In genomic region chr7:139590302-139590701, GRCm38 (mm10) we compare ENCODE assay signal across 9 mouse cellular contexts. TPM values are rescaled to one million over a fixed set of nuclear protein-coding genes. Genes with fewer than 3 reads are reported as not detected.
DNase-seq lines count a peak whose midpoint lies in the region; ATAC-seq and TF ChIP-seq lines count a peak whose summit lies in the region.
"Had no signal": no experiment of that assay in that cellular context is flagged by ENCODE, and none has a peak within 500 bp of the region (broad histone marks: within the 10 kb centered on the region; RNA-seq: fewer than 3 reads in every experiment).

No protein-coding gene starts in this region.

- POLR2A ChIA-PET in Patski (lab: Charles Lee): no interaction called here

- H3K4me3 ChIP-seq in layer of hippocampus, adult 2 months: no peak overlapping the region
- H3K4me3 ChIP-seq in cortical plate, adult 2 months (ENCODE audit: insufficient read depth, low read length): no peak overlapping the region
- H3K4me3 ChIP-seq in intestine, embryonic 16.5 days (ENCODE audit: low read length): no peak overlapping the region
- H3K4me3 ChIP-seq: liver, embryonic 15.5 days had no signal

- DNase-seq in layer of hippocampus, adult 2 months (ENCODE audit: low spot score in 2 of 2): peak; percentile 34 to 47
- no peak for DNase-seq in layer of hippocampus, postnatal 36 days
- no peak for DNase-seq in Patski (ENCODE audit: low read depth, low spot score)
- peak; percentile 17 for DNase-seq in thymus, postnatal 14 days
- no peak for DNase-seq in yolk sac, embryonic 10.5 days (ENCODE audit: low spot score)

- no peak for TF ChIP-seq POLR2A in cortical plate, adult 2 months (IDR thresholded peaks at IDR 0.05; ENCODE audit: extremely low read depth, insufficient read depth, low read length)

- no peaks in the 10 kb centered on the region for H3K27me3 ChIP-seq in Patski
- peaks cover 26% of the 10 kb centered on the region for H3K27me3 ChIP-seq in intestine, embryonic 16.5 days (replicated peaks; ENCODE audit: control insufficient read depth, insufficient read depth, low read length)

- no peaks in the 10 kb centered on the region for H3K4me1 ChIP-seq in cortical plate, adult 2 months (ENCODE audit: control insufficient read depth, insufficient read depth, low read length)
- no peaks in the 10 kb centered on the region for H3K4me1 ChIP-seq in intestine, embryonic 16.5 days (ENCODE audit: control insufficient read depth, insufficient read depth, low read length)
- H3K4me1 ChIP-seq: liver, embryonic 15.5 days had no signal

- H3K9me3 ChIP-seq in intestine, embryonic 16.5 days (ENCODE audit: control insufficient read depth, low read length): no peaks in the 10 kb centered on the region
- H3K9me3 ChIP-seq: liver, embryonic 15.5 days had no signal

- in situ Hi-C loops in Patski (cut with MboI; ENCODE audit: low pct_unique_long_range_greater_than_20kb): no loop called here

- H3K36me3 ChIP-seq in intestine, embryonic 16.5 days (ENCODE audit: control insufficient read depth, insufficient read depth, low read length): no peaks in the 10 kb centered on the region
- H3K36me3 ChIP-seq: liver, embryonic 15.5 days had no signal

- H3K27ac ChIP-seq in layer of hippocampus, adult 2 months: no peak overlapping the region
- H3K27ac ChIP-seq in cortical plate, adult 2 months (ENCODE audit: insufficient read depth, low read length): no peak overlapping the region
- no peak overlapping the region for H3K27ac ChIP-seq in intestine, embryonic 16.5 days (ENCODE audit: low read length)
- H3K27ac ChIP-seq: liver, embryonic 15.5 days had no signal

- 43% methylated on average over 3 of the region's 3 CpGs for WGBS in intestine, embryonic 16.5 days

- peak; percentile 85 for TF ChIP-seq CTCF in layer of hippocampus, adult 2 months (conservative IDR thresholded peaks at IDR 0.05)
- no peak for TF ChIP-seq CTCF in Patski (IDR thresholded peaks at IDR 0.05)
- TF ChIP-seq CTCF in cortical plate, adult 2 months (IDR thresholded peaks at IDR 0.05; ENCODE audit: extremely low read depth, insufficient read depth, low read length): peak; percentile 89

- CTCF ChIA-PET in Patski (lab: Charles Lee): interaction anchor here (0.6 to 2.0 kb wide), 17 partner anchors 10 to 283 kb away, joined by 3 to 16 read pairs (median 5); no protein-coding TSS in a partner anchor

- H3K4me2 ChIP-seq in intestine, embryonic 16.5 days (ENCODE audit: low read depth, low read length): no peak overlapping the region
- H3K4me2 ChIP-seq: liver, embryonic 15.5 days had no signal

- H3K9ac ChIP-seq in intestine, embryonic 16.5 days (ENCODE audit: low read depth, low read length): no peak overlapping the region
- H3K9ac ChIP-seq: liver, embryonic 15.5 days had no signal

- peak; percentile 72 for ATAC-seq in Patski
- 0 out of 2 replicates have a peak, but pooled peaks have one; percentile 38 for ATAC-seq in intestine, embryonic 16.5 days
- peak; percentile 71 for ATAC-seq in megakaryocyte, adult 5-6 weeks (ENCODE audit: poor library complexity, severe bottlenecking)

RNA-seq across cellular contexts. Expression of gene Nkx6-2, which starts 7.7 kb away (rescaled TPM):
- 1 to 10 TPM; 8.0 to 8.2 TPM for total RNA-seq in layer of hippocampus, adult 2 months (2021)
- total RNA-seq in layer of hippocampus, postnatal 36 days (2021): 1 to 10 TPM; 9.2 to 9.9 TPM
- polyA plus RNA-seq in Patski (2021): 0.53 TPM
- polyA plus RNA-seq in cortical plate, adult 2 months (2012; rRNA removed): 17.4 and 22.0 TPM in 2 replicates
- polyA plus RNA-seq in intestine, embryonic 16.5 days (2015; fragmentation: Nextera tagmentation; extraction: Ambion mirVana): 0.13 and 0.18 TPM in 2 replicates
- total RNA-seq in megakaryocyte, adult 5-6 weeks (2015): not detected in 2 replicates
- not detected in 2 replicates for total RNA-seq in megakaryocyte, adult 5-6 weeks (2017)
- polyA plus RNA-seq: liver, embryonic 15.5 days had no signal

Comparison
In these comparisons a context has a peak if more than half of its experiments do, and no peak if none do; other contexts are left out.
1. DNase-seq: peak in layer of hippocampus, adult 2 months (2 of 2) and thymus, postnatal 14 days (single experiment); none in layer of hippocampus, postnatal 36 days (0 of 2), Patski (single experiment) and yolk sac, embryonic 10.5 days (single experiment).
2. RNA of gene Nkx6-2, which starts 7.7 kb away (total RNA-seq): 9.2 to 9.9 TPM in layer of hippocampus, postnatal 36 days and 8.0 to 8.2 TPM in layer of hippocampus, adult 2 months; not detected in megakaryocyte, adult 5-6 weeks; every median in the first group is over 4 times any median in the second.
3. Peak in every context shown above with its lines, with median percentiles within 50 percentile points of each other: ATAC-seq.